Mouse (Mus musculus) thymus, adult 2 months (tissue): ENCODE measurements around the gene Ccnc.

ENCODE experiments used
- CTCF ChIP-seq: fragments of 200-500 bp; IDR thresholded peaks from 2 replicates; pipeline ENCODE4 v1.5.1; 2012; ENCODE audit warnings: mild to moderate bottlenecking, control low read depth, low read length, moderate library complexity, borderline replicate concordance; ENCODE audit not compliant: control insufficient read depth, poor library complexity, insufficient read depth; ENCODE audit errors: extremely low read depth
- POLR2A ChIP-seq: fragments of 200-500 bp; IDR thresholded peaks from 2 replicates; pipeline ENCODE4 v1.6.1; 2012; ENCODE audit warnings: mild to moderate bottlenecking, low read length, control low read depth, moderate library complexity; ENCODE audit not compliant: control insufficient read depth, poor library complexity, insufficient read depth; ENCODE audit errors: extremely low read depth

GRCm38 (mm10) chr4:21678975-21679623 lies 48.4 kb upstream of the Ccnc start:
- TF ChIP-seq CTCF: no peak
- no peak for TF ChIP-seq POLR2A
